Mouse (Mus musculus) ES-E14 (cell line): ENCODE measurements at regions not wholly inside any gene's neighbourhood (a gene's known extent, or its start where the extent isn't known, plus 50 kb on each side); places are given as distances from the start of the nearest gene placed in this dataset.

Source experiments
- HCFC1 ChIP-seq: IDR thresholded peaks from 2 replicates; pipeline ENCODE4 v1.6.1; 2012; ENCODE audit warnings: low read length, inconsistent platforms, borderline replicate concordance; ENCODE audit not compliant: insufficient read depth
- ZC3H11A ChIP-seq: IDR thresholded peaks from 2 replicates; pipeline ENCODE4 v1.6.1; 2012; ENCODE audit warnings: low read depth, mild to moderate bottlenecking, inconsistent platforms, low read length, borderline replicate concordance
- ZNF384 ChIP-seq: IDR thresholded peaks from 2 replicates; pipeline ENCODE4 v1.6.1; 2012; ENCODE audit warnings: low read depth, low read length, inconsistent platforms

GRCm38 (mm10) chr11:117429894-117430293 is 54.3 kb upstream of the Gm11733 start:
- TF ChIP-seq HCFC1 (no peak), ZC3H11A (no peak), ZNF384 (no peak)
